Mouse (Mus musculus): ENCODE measurements around the gene Mapkapk2.
"Not testable (repeated sequence)": the region's sequence is repeated elsewhere in the genome, so short reads cannot be mapped to it uniquely, and the experiment has no call there.

The Mapkapk2 gene

DNA sequence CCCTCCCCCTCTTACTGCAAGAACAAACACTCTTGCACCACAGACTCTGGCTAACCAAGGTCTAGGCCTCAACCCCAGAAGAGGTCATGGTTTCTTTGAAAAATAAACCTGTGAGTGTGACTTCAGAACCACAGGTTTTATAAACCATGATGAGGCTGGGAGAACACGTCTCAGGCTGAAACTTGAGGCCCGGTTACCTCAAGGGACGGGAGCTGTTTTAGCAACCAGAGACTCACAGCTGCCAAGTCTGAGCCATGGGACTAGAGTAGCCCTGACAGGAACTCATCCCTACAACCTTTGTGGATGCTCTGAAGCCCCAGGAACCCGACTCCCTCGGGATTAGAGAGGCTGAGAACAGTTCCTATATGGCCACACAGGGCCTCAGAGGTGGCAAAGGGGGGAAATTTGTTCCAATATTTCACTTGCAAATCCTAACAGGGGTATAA is 48.2 kb downstream of the Mapkapk2 start:
- no peak for DNase-seq (ENCODE audit: low spot score)

DNA sequence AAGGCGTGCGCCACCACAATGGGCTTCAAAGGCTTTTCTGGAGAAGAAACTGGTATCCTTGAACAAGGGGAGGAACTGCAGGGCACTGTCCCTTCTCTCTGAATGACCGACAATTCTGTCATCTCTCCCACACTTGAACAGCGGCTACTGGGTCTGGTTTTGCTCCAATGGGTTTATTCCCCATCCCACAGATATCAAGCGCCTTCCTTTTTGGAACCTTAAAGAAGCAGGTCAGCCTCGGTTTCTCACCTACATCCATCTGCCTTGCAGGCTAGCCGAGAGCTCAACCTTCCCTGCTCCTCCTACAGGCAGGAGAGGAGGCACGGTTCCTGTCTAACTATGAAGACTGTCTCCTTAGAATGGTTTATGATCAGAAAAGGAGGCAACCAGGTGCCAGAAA is 48.7 kb downstream of the Mapkapk2 start:
- DNase-seq (ENCODE audit: low spot score) = no peak

DNA sequence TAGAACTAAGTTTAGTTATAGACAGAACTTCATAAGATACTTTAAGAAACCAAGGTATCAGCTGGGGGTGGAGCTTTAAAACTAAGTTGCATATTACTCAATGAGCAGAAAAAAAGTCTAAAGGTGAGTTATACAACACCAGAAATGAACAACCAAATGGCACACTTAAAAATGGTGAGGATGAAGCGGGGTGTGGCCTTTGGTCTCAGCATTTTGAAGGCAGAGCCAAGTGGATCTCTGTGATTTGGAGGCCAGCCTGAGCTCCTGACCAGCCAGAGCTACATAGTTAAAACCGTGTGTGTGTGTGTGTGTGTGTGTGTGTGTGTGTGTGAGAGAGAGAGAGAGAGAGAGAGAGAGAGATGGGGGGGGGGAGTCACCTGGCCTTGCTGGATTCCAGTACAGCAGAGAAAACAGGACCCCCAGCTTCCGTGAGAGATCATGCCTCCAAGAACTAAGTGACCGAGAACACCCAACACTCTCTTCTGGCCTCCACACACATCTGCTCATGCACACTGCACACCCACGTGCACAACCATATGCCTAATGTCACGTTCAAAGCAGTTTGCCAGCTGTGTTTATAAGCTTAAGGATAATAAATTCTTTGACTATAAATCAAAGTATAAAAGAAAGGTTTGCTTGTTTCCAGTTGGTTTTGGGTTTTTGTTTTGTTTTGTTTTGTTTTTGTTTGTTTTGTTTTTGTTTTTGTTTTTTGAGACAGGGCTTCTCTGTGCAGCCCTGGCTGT is 49.3 kb downstream of the Mapkapk2 start:
- DNase-seq (ENCODE audit: low spot score) = no peak

DNA sequence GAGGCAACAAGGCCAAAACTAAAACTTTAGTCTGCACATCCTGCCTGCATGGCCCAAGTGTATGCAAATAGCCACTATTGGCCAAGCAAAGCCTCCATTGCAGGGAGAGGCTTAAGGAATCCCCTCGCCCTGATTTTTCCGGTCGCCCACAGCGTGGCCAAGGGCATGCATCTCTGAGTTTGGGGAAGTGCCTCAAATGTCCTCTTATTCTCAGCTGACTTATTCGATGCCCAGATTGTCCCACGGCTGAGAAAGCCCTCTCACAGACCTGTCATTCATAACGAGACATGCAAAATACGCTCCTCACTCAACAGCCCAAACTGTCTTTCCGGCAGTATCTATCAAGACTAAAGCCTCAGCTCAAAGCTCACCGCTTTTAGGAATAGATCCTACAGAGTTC is 51.0 kb downstream of the Mapkapk2 start:
- DNase-seq (ENCODE audit: low spot score) = no peak

DNA sequence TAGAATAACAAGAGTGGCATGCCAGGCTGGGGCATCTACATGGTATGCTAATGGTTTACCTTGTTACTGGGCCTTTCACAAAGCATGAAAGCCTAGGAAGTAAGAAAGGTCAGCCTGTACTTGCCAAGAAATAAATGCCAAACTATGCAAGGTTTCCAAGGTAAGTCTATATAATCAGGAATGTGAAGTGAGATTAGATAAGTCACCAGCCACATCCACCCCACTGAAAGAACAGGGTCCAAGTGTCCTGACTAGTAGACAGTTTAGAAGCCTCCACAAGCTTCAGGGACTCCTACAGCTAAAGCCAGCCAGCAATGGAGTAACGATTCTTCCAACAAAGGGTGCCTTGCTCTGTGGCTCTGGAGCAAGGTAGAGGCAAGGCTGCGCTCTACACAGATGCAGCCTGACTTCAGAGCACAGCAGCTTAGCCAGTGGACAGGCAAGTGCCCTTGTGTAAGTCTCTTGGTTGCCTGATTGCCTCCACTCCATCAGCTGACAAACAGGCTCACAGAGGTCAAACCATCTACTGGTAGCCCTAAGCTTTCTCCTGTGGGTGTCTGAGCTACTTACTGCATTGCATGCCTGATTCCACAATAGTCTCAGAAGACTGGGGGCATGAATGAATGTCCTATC is 51.8 kb downstream of the Mapkapk2 start:
- DNase-seq (ENCODE audit: low spot score) = no peak

DNA sequence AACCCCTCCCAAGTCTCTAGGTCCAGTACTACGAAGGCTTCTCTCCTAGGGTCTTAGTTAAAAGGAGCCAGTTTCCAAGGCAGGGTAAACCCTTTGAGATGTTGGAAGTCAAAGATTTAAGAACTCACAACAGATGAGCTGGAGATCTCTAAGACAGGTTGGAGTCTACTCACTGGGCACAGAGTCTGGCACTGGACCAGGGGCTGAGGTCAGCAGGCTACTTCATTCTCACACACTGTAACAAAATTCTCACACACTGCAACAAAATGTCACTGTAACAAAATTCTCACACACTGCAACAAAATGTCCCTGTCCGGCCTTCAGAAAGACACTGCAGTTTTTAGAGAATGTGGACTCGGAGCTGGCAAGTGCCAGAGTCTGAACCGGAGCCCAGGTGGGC is 54.0 kb downstream of the Mapkapk2 start:
- no peak for DNase-seq (ENCODE audit: low spot score)

DNA sequence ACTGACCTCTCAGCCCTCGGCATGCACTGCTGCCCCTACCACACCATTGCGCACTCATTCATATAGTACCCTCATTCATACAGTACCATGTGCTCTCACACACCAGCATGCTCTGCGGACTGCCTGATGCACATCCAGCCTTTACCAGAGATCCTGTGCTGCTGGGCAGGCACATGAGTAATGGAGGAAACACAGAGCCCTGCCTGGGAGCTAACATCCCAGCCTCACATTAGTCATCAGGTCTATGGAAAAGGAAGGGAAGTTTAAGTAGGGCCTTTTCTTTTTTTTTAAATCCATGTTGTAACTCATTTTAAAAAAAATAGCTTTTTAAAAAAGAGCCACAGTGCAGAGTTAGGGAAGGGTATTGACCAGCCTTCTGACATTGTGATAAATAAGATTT is 54.9 kb downstream of the Mapkapk2 start:
- no peak for DNase-seq (ENCODE audit: low spot score)

DNA sequence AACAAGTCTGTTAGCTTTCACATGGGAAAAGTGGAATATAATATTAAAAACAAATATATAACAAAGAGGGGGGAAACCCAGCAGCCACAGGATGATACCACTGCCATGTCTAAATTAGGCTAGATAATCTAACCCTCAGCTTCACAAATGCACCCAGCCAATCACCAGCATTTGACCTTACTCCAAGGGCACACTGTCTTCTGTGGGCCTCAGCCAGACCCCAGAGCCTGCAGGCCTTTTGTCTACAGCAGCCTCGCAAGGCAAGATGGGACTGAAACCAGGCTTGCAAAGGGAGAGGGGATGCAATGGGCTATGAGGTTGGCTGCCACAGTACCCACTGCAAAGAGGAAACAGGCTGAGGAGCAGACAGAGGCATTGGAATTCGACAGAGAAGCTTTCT is 55.4 kb downstream of the Mapkapk2 start:
- DNase-seq (ENCODE audit: low spot score) = no peak

DNA sequence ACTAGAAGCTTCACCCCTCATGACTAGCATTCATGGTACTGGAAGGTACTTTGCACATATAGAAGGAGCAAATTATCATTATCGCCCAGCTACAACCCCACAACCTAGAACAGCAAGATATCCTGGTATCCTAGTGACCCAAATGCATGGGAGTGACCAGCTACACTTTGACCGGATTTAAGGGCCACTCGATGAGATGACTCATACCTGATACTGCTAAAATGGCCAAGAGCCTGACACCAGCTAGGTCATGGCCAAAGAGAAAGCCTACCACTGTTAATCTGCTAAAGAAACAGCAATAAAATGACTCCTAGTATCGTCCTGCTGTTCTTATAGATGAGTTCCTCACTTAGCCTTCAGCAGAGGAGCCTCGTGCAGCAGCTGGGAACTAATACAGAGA is 58.1 kb downstream of the Mapkapk2 start:
- no peak for DNase-seq (ENCODE audit: low spot score)

DNA sequence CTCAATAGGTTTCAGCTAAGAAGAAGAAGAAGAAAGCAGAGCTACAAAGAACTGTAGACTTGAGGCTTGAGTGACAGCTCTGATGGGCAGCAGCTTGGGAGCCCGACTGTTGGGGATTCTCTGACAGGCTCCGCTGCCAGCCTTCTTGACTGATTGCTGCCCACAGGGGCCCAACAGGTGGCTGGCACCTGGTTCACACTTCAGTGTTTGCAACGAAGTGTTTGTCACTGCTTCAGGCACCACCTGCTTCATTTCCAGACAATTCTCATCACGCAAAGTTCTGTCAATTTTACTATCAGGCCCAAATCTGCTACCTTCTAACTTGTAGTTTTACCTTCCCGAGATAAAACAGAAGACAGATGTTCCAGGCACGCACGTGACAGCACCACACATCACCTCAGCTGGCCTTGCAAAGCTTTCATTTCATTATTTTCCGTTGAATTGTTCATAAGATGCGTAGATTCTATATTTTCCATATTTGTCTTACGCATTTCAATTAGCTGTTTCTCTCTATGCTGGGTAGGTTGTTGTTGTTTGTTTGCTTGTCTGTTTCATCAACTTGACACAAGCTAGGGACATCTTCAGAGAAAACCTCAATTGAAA is 59.1 kb downstream of the Mapkapk2 start:
- DNase-seq (ENCODE audit: low spot score) = no peak

DNA sequence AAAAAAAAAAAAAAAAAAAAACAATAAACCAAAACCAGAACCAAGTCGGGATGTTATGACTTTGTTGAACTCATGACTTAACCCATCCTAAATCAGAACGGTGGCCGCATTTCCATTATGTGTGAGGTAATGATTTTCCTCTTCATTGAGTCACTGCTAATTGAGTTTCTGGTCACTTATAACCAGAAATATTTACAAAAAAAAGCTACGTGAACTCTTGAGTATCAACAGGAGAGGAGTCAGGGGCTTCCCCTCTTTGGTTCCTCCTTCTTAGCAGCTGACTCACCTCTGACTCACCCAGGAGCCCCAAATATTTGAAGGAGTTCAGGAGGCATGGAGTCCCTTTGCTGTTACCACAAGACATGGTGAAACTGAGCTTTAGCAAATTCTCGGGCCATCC is 59.6 kb downstream of the Mapkapk2 start:
- DNase-seq (ENCODE audit: low spot score) = no peak

DNA sequence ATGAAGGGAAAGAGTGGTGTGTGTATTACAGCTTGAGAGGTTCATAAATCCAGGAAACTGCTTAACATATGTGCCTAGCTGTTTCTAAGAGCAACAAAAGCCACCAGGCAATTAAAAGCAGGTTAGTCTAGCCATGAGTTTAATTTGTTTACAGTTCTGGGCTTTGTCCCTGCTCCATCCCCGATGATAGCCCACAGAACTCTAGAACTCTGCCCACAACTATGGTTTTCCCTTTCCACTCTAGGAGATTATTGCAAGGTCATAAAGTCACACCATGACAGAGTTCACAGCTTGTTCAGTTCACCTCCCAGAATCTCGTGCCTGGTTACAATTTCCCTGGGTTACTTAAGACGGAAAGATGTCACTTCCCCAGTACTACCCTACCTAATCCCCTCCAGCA is 66.4 kb downstream of the Mapkapk2 start:
- no peak for DNase-seq (ENCODE audit: low spot score)

DNA sequence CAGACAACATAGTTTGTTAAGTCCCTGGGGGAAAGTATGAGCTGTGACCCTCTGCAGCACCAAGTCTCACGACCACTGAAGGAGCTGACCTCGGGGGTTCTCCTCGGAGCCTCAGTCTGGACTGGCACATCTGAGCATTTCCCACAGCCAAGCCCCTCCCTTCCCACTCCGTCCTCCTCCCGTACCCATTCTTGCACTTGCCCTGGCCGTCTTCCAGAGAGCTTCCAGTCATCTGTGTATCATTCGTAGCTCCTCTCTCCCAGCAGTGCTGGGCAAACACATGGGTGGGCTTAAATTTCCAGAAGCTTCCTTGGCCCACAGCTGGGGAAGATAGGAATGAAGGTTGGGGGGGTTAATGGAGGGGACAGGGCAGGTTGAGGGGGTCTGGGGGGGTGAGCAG is 67.4 kb downstream of the Mapkapk2 start:
- no peak for DNase-seq (ENCODE audit: low spot score)

DNA sequence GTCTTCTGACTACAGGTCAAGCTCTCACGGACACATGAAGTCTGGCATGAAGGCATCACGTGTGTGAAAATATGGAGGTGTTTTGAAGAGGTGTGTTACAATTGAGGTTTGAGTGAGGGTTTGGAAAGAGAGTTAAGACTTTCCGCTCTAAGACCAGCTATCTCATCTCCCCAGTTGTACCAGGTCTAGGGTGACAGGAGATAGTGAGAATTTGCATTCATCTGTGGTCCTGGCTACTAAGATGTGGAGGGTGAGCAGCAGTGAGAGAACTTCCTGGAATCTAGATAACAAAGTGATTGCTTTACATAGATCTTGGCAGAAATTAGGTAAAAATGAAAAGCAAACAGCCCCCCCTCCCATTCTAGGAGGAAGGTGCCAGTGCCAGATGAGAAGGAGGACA is 68.4 kb downstream of the Mapkapk2 start:
- DNase-seq (ENCODE audit: low spot score) = no peak

DNA sequence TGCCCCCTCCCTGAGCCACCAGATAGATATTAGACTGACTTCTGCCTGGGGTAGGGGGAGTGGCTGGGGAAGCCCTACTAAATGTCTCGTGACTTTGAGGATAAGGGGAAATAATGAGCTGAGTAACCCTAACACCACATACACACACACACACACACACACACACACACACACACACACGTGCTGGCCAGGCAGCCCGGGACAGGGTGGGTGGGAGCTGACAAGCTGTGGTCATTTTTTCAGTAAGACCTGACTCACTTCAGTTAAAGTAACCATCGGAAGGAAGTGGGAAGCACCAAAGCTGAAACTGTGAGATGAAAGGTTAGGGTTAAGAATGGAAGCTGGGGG is 71.8 kb downstream of the Mapkapk2 start:
- no peak for DNase-seq (ENCODE audit: low spot score)

DNA sequence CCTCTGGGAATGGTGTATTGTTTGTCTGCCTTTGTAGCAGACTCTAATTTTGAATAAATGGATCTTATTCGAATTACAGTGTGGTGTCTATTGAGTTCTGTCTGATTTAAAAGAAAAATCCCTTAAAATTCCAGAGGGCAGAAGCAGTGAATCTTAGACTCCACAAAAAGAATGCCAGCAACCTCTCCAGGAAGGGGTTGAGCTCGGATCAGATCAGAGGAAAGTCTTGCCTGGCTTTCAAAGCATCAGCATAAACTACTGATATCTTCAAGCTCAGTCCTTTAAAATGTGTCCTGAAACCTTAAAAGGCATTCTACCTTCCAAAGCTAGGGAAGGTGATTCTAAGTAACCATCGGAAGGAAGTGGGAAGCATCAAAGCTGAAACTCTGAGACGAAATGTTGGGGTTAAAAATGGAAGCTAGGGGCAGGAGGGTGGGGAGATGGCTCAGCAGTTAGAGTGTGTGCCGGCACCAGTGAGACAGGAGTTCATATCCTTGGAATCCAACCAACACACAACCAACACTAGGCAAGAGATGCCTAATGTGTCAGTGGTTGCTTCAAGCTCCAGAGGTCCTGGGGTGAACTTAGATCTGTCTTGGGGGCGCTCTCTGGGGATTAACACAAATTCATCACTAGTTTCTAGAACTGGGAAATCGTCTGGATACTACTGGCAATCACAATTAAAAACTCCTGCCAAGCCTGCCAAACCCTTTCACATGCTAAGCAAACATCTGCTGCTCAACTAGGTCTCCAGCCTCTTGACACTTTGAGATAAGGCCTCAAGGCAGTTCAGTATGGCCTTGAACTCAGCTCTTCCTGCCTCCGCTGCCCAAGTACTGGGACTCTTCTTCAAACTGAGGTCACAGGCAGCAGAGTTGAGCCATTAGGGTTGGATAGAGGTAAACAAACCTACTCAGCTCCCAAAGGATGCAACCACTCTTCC is 72.5 kb downstream of the Mapkapk2 start:
- no peak for DNase-seq (ENCODE audit: low spot score)

DNA sequence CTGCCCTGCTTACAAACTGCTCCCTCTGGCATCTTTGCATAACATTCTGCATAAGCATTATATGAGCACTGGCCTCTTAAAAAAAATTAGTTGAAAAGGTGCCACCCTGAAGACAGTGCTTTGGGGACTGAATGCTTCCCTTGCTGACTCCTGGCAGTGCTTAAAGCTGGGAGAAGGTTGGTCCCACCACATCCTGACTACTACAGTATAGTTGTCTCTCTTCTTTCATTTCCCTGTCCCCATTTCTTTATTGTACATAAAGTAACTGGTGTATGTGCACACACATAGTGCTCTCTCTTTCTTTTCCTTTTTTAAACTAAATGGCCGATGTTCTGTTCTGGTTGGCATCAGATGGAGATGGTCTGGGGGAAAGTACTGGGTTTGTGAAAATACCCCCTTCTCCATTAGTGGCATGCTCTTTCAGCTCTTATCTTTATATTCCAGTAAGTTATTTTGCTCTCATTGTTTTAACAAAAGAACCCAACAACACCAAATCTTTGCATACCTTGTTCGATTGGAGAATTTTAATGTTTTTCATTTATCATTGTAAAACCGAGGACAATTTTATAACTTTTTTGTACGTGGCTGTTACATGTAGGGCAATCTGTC is 74.3 kb downstream of the Mapkapk2 start:
- not testable (repeated sequence) for DNase-seq (ENCODE audit: low spot score)

DNA sequence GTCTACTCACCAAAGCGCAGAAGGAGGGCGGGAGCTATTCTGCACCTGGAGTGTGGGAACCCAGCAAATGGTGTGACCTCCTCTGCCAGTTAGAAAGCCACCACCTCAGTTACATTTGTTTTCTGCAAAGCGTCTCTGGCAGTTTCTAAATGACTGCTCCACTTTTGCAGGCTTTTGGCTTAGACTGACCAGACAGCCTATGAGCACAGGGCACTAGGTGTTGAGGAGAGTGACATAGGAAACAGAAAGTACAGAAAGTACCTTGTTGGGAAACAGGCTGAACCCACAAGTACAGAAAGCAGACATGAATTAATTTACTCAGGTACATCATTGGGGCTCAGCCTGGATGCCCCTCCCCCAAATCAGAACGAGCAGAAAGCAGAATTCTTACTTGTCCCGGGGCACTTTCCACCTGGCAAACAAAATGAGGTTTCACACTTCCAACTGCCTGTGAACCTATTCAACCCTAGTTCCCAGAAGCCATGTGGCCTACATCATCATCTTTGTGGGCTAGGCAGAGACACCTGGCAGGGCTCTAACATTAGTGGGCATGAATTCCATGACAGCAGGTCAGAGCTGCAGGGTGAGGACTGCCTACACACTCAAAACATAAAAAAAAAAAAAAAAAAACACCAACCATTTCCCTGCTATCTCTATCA is 74.9 kb downstream of the Mapkapk2 start:
- DNase-seq (ENCODE audit: low spot score) = no peak

DNA sequence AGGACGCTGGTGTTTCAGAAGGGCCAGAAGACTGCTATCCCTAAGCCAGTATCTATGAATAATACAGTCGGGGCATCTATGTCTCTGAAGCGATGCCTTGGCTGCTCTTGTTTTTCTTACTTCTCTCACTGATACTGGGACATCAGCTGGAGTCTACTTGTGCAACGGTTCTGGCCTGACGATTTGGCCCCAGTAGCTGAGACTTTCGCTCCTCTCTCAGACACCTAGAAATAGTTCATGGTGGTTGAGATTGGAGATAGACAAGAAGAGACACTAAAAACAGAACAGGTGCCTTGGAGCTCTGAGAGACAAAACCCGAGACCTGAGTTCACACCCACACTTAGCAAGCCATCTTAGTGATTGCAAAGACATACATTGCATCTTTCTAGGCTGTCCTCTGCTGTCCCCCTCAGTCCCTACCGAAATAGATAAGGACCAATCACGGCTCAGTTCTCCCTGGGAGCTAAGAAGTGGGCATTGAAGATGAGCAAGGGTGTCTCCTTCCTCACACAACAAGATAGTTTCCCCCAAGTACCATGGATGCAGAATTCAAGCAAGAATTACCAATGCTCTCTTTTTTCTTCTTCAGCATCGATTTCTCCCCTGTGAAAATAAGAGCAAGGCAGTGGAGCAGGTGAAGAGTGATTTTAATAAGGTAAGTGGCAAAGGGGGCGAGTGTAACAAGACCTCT is 75.6 kb downstream of the Mapkapk2 start:
- no peak for DNase-seq (ENCODE audit: low spot score)

DNA sequence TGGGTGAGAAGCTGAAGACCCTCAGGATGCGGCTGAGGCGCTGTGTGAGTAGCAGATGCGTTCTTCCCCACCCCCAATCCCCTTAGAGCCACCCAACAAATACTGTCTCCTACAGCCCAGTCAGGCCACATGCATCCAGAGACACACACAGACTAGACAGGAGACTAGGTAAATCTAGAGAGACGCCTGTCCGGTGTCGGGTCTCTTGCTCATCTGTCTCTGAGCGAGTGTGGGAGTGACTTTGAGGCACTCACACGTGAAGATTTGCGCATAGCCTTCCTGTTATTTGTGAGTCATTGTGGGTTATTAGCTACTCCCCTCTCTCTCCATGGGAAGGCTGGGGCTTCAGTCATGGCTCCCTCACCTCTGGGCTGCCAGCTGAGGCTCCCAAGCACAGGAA is 76.2 kb downstream of the Mapkapk2 start:
- no peak for DNase-seq (ENCODE audit: low spot score)

Measured in adipocyte (in vitro differentiated cells).